Mouse (Mus musculus) brain, embryonic 14.5 days (tissue): ENCODE measurements around the gene Palld.

Source experiments
- CTCF ChIP-seq: fragments of 200-500 bp; IDR thresholded peaks from 2 replicates; pipeline ENCODE4 v1.5.1; 2012; ENCODE audit warnings: inconsistent platforms, mild to moderate bottlenecking, moderate library complexity, borderline replicate concordance; ENCODE audit not compliant: insufficient read depth, insufficient read length; ENCODE audit errors: extremely low read depth
- POLR2A ChIP-seq: fragments of 200-500 bp; IDR thresholded peaks from 2 replicates; pipeline ENCODE4 v1.6.1; 2012; ENCODE audit warnings: mild to moderate bottlenecking, inconsistent platforms, borderline replicate concordance; ENCODE audit not compliant: poor library complexity, insufficient read depth, insufficient read length, severe bottlenecking; ENCODE audit errors: extremely low read depth

DNA sequence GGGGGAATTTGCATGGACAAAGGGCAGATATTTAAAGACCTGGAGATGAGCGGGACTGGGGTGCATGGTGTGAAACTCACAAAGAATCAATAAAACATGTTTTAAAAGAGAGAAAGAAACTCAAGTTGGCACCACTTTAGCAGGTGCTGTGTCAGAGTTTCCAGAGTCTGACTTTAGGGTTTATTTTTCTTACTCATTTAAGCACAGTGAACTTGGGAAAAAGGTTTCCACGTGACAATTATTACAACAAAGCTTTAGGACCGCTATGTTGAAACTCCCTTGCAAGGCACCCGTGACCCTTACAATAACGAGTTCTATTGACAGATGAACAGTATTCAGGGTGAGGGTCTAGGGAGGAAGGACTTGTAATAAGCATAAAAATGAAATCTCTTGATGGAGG is 440.3 kb downstream of the Palld start:
- TF ChIP-seq CTCF (no peak), POLR2A (no peak)
